Mouse (Mus musculus): ENCODE data around the gene Ier2. TPM values are rescaled to one million over a fixed set of nuclear protein-coding genes. Genes with fewer than 3 reads are reported as not detected.
"Not testable (repeated sequence)": the region's sequence is repeated elsewhere in the genome, so short reads cannot be mapped to it uniquely, and the experiment has no call there.

The Ier2 gene
- total RNA-seq, 2 experiments from 2014 or later = 8.8 to 9.6 TPM

GRCm38 (mm10) chr8:84641578-84642361 lies 20.9 kb downstream of the Ier2 start:
- DNase-seq (ENCODE audit: extremely low spot score in 1 of 2, low spot score in 1 of 2) = no peak

DNA sequence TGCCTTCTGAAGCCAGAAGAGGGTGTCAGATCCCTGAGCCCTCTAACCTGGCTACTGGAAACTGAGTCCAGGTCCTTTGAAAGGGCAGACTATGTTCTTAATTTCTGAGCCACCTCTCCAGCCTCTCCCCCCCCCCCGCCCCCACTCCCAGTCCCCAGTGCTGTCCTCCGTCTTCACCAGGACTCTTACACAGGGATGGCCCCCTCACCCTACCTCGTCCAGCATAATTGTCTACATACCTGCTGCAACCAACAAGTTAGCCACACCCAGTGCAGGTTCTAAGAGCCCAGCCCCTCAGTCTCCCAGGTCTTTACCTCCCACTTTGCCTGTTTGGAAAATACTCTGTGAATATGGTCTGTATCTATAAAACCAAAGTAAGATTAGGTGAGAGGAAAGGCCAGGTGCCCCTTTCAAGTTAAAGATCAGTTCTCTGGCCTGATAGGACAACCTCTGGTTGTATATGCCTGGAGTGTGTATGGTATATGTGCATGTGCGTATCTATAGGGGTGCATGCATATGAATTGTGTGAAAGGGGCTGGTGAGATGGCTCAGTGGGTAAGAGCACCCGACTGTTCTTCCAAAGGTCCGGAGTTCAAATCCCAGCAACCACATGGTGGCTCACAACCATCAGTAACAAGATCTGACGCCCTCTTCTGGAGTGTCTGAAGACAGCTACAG lies 21.9 kb downstream of the Ier2 start:
- no peak for DNase-seq (ENCODE audit: extremely low spot score in 1 of 2, low spot score in 1 of 2)

- no peak for DNase-seq (ENCODE audit: extremely low spot score in 1 of 2, low spot score in 1 of 2)
These were observed 22.6 kb downstream of the Ier2 start for GRCm38 (mm10) chr8:84640010-84640588.

GRCm38 (mm10) chr8:84639162-84640009 lies 23.3 kb downstream of the Ier2 start:
- DNase-seq (ENCODE audit: extremely low spot score in 1 of 2, low spot score in 1 of 2) = peak; percentile 84 to 95

- no peak for DNase-seq (ENCODE audit: extremely low spot score in 1 of 2, low spot score in 1 of 2)
These were observed 24.0 kb downstream of the Ier2 start for GRCm38 (mm10) chr8:84638555-84639161.

- DNase-seq (ENCODE audit: extremely low spot score in 1 of 2, low spot score in 1 of 2) = no peak
These were observed 24.6 kb downstream of the Ier2 start for GRCm38 (mm10) chr8:84637946-84638554.

- DNase-seq (ENCODE audit: extremely low spot score in 1 of 2, low spot score in 1 of 2) = no peak
These were observed 26.5 kb downstream of the Ier2 start for GRCm38 (mm10) chr8:84636051-84636691.

DNA sequence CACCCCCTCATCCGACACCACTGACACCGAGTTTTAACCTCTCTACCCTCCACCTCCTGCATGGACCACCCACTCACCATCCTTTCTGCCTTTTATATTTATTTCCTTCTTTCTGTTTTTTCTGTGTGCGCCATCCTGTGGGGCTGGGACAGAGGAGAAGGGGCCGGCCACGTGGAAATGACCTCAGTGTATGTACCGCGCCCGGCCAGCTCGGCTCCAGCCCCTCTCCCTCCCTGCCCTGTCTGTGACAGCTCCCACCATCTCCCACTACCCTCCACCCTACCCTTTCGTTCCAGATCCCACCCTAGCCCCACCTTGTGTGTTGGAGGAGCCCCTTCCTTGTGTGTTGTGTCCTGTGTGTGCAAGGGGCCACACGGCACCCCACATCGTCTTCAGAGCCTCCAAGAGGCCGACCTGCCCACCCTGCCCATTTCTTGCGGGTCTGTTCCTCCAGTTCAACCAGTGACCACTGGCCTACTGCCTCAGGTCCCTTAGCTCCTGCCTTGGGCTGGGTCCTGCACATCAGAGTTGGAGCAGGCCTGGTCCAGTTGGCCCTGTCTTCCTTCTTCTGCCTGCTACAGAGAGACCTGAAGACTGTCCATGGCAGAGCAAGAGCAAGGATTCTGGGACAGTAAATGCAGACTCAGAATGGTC lies 27.1 kb downstream of the Ier2 start:
- no peak for DNase-seq (ENCODE audit: extremely low spot score in 1 of 2, low spot score in 1 of 2)

DNA sequence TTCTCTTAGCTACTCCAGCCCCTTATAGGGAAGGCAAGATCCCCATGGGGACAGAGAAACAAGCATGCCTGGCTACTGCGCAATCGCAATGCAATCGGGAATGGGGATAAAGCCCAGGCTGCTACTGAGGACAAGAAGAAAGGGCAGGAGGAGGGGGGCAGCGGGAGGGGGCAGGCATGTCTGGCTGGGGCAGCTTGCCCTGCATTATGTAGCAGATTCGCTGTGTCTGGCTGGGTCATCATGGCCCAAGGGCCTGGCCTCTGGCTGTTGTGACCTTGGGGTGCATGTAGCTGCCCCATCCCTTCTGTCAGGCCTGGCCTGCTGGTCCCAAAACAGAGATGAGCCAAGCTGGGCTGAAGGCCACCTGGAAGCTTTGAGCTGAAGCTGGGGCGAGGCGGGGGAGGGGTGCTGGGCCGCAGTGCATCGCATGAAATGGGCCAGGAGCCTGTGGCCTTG lies 27.8 kb downstream of the Ier2 start:
- no peak for DNase-seq (ENCODE audit: extremely low spot score in 1 of 2, low spot score in 1 of 2)

DNA sequence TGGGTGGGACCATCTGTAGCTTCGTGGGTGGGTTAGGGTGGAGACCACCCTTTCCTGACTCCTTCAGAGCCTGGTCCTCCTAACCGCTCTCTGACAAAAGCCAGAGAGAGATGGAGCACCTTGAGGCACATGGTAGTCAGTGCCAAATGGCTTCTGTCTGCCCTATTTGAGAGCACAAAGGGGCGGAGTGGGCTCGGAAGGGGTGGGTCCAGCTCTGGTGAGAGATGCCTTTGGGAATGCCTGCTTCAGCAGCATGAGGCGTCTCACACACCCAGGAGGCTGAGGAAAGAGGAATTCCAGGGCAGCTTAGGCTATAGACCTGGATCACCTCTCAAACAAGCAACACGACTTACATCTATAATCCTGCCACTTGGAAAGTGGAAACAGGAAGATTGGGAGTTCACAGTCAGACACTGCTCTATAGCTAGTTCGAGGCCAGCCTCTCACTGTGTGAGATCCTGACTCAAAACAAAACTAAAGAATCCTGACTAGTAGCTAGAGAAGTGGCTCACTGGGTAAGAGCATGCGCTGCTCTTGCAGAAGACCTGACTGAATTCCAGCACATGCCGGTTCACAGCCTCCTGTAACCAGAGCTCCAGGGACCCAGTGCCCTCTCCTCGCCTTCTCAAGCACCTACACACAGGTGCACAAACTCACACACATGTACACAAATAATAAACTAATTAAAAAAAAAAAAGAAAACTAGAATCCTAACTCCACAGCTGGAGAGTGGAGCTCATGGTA lies 28.6 kb downstream of the Ier2 start:
- DNase-seq (ENCODE audit: extremely low spot score in 1 of 2, low spot score in 1 of 2) = no peak

GRCm38 (mm10) chr8:84631813-84632212 lies 30.8 kb downstream of the Ier2 start:
- DNase-seq (ENCODE audit: extremely low spot score in 1 of 2, low spot score in 1 of 2) = no peak

- no peak for DNase-seq (ENCODE audit: extremely low spot score in 1 of 2, low spot score in 1 of 2)
These were observed 32.5 kb downstream of the Ier2 start for GRCm38 (mm10) chr8:84630145-84630544.

- no peak for DNase-seq (ENCODE audit: extremely low spot score in 1 of 2, low spot score in 1 of 2)
These were observed 33.1 kb downstream of the Ier2 start for GRCm38 (mm10) chr8:84629586-84629985.

DNA sequence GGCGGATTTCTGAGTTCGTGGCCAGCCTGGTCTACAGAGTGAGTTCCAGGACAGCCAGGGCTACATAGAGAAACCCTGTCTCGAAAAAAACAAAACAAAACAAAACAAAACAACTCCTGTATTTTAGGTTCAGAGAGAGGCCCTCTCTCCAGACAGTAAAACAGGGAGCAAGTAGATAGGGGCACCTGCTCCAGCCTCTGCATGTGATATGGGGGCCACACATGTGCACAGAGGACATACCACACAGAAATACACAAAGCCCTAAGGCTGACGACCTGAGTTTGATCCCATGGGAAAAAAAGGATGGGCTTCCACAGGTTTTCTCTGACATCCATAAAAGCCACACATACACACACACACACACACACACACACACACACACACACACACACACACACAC lies 39.2 kb downstream of the Ier2 start:
- not testable (repeated sequence) for DNase-seq (ENCODE audit: extremely low spot score in 1 of 2, low spot score in 1 of 2)

DNA sequence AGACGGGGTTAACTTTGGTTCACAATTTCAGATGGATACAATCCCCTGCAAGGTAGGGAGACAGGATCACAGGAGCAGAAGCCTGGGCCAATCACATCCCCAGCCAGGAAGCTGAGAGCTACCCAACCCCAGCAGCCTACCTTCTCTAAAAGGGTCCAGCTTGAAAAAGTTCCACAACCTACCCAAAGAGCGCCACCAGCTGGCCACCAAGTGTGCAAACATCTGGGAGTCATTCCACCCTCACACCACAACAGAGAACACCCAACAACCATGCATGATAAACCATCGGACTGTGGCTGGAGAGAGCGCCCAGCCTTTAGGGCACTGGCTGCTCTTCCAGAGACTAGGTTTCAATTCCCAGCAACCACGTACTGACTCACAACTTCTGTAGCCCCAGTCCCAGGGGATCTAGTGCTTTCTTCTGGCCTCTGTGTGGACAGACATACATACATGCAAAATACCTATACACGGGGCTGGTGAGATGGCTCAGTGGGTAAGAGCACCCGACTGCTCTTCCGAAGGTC lies 41.5 kb downstream of the Ier2 start:
- DNase-seq (ENCODE audit: extremely low spot score in 1 of 2, low spot score in 1 of 2) = no peak

DNA sequence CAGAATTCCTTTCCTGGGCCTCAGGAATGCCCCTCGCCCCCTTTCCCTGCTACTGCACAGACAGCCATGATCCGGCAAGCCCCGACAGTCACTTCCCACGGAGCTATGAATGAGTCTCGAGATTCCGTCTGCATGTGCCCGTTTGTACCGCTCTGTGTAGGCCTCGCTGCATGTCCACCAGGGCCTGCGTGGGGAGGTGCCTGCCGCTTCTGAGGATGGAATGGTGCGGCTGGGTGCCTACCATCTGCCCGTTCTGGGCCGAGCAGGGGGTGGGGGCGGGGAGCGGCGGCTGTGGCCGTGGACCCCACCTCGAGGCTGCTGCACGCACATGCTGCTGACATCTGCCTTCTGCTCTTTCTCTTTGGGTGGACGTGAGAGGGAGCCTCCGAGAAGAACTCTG lies 45.6 kb downstream of the Ier2 start:
- DNase-seq (ENCODE audit: extremely low spot score in 1 of 2, low spot score in 1 of 2) = no peak

DNA sequence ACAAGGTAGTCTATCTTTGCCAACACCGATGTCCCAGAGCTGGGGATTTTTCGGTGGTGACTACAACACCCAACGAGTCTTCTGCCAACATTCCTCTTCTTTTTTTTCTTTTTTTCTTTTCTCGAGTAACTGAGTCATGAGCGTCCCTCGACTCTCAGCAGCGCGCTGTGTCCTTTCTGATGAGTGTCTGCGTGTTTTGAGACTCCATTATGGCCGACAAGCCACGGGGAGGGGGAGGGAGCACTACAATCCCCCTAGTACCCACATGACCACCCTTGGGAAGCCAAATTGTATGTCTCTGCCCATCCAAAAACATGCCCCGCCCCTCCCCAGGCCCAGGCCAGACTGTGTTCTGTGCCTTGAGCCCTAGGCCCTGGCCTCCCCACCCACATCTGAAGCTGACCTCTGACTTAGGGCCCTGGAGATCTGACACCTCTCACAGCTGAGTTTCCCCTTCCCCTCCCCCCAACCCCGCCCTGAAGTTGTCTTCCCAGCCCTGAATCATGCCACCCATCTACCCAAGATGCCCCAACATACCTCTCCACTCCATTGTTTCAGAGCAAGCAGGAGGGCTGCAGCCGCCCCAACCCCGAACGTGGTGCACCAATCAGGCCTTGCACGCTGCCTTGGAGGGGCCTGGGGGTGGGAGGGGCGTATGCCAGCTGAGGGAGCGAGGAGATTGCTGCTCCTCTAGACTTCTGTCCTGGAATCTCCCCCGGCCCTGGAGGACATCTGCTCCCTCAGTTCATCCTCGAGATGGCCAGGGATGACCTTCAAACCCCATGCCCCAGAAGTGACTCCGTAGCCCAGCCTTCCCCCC lies 46.8 kb downstream of the Ier2 start:
- no peak for DNase-seq (ENCODE audit: extremely low spot score in 1 of 2, low spot score in 1 of 2)
